Mouse (Mus musculus) urinary bladder, adult 18-20 months (tissue): ENCODE measurements at regions not wholly inside any gene's neighbourhood (a gene's known extent, or its start where the extent isn't known, plus 50 kb on each side); places are given as distances from the start of the nearest gene placed in this dataset.

Source experiments
- DNase-seq, 2 experiments: peaks; one replicate each; pipeline ENCODE4 v3.0.0; 2022; ENCODE audit warnings: low spot score in 2 of 2, mixed read lengths in 2 of 2

- DNase-seq = no peak
Observed at GRCm38 (mm10) chr12:35314035-35314434, 220.8 kb downstream of the Ahr start.

- peak in 1 of 2 experiments; percentile 13 for DNase-seq
Observed at GRCm38 (mm10) chr12:35313191-35313925, 221.5 kb downstream of the Ahr start.

- DNase-seq = no peak
Observed at GRCm38 (mm10) chr12:35308537-35308936, 226.3 kb downstream of the Ahr start.

GRCm38 (mm10) chr12:35303764-35304717, 230.8 kb downstream of the Ahr start:
- DNase-seq = no peak

- DNase-seq = no peak
Observed at GRCm38 (mm10) chr12:35303188-35303587, 231.7 kb downstream of the Ahr start.

GRCm38 (mm10) chr12:35294668-35295067, 240.2 kb downstream of the Ahr start:
- DNase-seq = no peak

GRCm38 (mm10) chr12:35293566-35293965, 241.3 kb downstream of the Ahr start:
- no peak for DNase-seq

GRCm38 (mm10) chr12:35291941-35292341, 242.9 kb downstream of the Ahr start:
- DNase-seq = no peak

GRCm38 (mm10) chr12:35287974-35288373, 241.0 kb downstream of the Snx13 start:
- DNase-seq = no peak

- no peak for DNase-seq
Observed at GRCm38 (mm10) chr12:35287570-35287969, 240.6 kb downstream of the Snx13 start.

GRCm38 (mm10) chr12:35286974-35287553, 240.1 kb downstream of the Snx13 start:
- DNase-seq = no peak

- no peak for DNase-seq
Observed at GRCm38 (mm10) chr12:35284345-35284744, 237.4 kb downstream of the Snx13 start.

GRCm38 (mm10) chr12:35283925-35284324, 236.9 kb downstream of the Snx13 start:
- DNase-seq = no peak

GRCm38 (mm10) chr12:35283407-35283806, 236.4 kb downstream of the Snx13 start:
- no peak for DNase-seq

- DNase-seq = no peak
Observed at GRCm38 (mm10) chr12:35269465-35269864, 222.5 kb downstream of the Snx13 start.

GRCm38 (mm10) chr12:35268006-35268405, 221.0 kb downstream of the Snx13 start:
- no peak for DNase-seq

- DNase-seq = no peak
Observed at GRCm38 (mm10) chr12:35267023-35267654, 220.2 kb downstream of the Snx13 start.

- no peak for DNase-seq
Observed at GRCm38 (mm10) chr12:35259781-35260180, 212.8 kb downstream of the Snx13 start.

- DNase-seq = no peak
Observed at GRCm38 (mm10) chr12:35255723-35256401, 208.9 kb downstream of the Snx13 start.

GRCm38 (mm10) chr12:35248476-35248875, 201.5 kb downstream of the Snx13 start:
- DNase-seq = no peak
